Mouse (Mus musculus) T-helper 1 cell (primary cell): ENCODE results near the gene 1700122O11Rik.

Experiments used
- in situ Hi-C: fragments of 300-600 bp; cut with MboI, MseI; formaldehyde crosslinking; loops from one replicate; pipeline ENCODE4 v1.15.1; 2025; ENCODE audit warnings: high pct_unique_total_duplicates

The 1700122O11Rik gene

DNA sequence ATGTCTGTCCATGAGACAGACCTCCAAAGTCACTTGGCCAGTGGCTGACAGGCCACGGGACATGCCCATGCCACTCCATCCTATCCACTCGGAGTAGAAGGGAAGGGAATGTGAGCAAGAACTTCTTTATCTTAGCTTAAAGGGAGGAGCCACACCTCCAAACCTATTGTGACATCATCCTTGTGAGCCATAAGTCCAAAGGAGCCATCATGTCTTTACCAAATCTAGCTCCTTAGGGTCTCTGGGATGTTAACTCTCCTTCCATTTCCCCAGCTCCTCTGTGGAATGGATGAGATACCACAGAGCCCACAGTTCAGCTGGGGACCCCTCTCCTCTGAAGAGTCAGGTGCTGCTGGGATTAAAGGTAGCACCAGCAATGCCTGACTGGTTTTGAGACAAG, at the start of gene 1700122O11Rik:
Gene 1700122O11Rik (minus strand): TSS at position 101 of the 400 bp plus-strand sequence.
- in situ Hi-C loops, result no loop called here

DNA sequence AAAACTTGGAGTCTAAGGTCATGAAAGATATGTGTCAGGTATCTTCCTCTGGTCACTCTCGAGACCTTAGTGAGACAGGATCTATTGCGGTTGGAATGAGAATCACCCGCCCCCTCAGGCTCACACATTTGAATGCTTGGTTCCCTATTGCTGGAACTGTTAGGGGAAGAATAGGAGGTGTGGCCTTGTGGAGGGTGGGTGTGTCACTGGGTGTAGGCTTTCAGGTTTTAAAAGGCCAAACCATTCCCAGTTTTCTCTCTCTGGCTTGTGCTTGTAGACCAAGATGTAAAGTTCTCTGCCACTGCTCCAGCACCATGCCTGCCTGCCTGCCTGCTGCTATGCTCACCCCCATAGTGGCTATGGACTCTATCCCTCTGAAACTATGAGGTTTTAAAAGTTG, 42.5 kb upstream of the 1700122O11Rik start:
- in situ Hi-C loops, result no loop called here

DNA sequence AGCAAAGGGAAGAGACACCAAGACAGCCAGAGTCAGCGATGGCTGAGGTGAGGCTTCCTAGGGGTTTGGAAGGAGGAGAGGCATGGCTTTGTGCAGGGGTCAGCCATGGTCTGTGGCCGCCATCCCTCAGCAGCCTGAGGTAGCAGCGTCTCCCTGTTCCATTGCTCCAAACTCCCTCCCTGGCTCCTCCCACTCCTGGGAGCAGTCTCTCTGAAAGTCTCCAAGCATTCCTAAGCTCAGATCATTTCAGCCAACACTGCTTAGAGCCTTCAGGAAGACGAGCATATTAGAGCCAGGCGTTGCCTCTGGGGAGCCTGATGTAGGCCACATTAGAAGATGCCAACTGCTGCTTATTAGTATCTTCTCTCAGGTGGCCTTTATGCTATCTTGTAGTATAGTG, 29.6 kb upstream of the 1700122O11Rik start:
- in situ Hi-C loops, result no loop called here

DNA sequence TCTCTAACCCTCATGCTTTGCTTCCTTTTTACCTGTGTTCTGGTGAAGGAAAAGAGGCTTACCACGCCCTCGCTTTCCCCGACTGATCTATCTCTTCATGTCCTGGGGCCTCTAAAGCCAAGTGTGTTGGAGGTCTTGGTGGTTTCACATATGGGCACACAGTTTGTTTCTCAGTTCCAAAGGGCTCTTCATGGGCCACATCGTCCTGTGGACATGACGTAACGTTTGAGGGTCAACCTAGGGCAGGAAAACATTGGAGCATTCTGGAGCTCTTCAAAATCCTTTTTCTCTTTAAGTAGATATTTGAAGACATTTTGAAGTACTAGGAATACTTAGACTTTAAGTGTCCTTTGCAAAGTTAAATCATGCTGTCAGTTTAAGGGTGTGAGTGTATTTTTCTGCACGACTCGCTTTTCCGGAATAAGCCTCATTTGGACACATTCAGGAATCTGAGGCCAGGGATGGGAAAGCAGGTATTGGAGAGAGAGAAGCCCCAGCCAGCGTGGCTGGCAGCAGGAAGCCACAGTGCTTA, 29.1 kb upstream of the 1700122O11Rik start:
- in situ Hi-C loops, result no loop called here

DNA sequence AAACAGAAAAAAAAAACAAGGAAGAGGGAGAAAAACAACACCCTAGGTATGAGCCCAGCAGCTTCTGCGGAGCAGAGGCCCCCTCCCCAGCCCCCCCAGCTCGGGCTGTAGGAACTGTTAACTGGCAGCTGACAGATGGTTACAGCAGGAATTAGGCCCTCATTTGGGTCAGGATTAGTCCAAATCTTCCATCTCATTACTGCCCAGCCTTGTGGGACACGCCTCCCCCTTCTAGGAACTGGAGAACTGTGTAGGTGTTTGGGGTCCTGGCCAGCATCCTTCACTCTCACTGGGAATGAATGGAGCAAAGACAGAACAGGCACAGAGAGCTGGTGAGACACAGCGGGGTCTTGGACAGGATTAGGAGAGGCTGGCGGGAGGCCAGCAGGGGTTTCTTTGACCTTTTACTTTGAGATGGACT, 27.0 kb upstream of the 1700122O11Rik start:
- in situ Hi-C loops, result no loop called here

DNA sequence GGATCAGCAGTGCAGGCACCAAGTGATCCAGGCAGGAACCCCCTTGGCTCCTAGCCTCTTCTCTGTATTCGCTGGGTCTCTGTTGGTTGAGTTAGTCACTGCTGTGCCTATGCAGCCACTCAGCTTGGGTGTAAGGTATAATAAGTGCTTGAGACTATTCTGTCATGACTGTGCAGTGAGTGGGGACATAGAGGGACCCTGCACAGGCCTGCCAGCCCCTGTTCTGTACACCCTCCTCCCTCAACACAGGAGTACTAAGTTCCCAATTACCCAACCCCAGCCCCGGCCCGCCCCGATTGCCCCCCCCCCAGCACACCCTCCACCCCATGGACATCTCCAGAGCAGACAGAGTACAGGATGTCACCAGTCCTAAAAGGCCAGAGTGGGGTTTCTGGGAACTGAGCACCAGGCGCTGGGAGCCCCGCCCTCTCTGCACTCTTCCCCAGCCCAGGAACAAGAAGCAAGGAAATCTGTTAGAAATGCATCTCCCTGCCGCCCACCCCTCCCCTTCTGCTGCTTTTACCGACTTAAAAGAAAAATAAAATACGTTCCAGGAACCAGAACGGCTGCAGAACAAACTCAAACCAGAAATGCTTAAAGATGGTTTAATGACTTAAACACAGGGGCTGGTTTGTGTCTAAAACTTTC, 26.2 kb upstream of the 1700122O11Rik start:
- in situ Hi-C loops, result no loop called here

DNA sequence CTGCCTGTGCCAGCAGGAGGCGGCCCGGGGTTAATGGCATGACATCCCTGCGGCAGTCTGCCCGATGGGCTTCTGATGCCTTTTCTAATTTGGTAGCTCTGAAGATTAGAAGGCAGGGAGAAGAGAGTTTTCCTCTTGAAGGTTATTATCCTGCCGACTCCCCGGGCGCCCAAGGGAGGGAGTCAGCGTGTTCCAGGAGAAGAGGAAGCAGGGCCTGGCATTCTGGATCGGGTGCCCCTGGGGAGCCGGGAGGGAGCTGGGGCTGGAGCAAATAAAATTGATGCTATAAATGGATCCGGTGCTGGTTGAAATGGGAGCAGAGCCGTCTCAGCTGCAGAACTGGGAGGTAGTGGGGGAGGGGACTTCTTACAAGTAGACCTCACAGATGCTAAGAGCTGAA, 19.3 kb upstream of the 1700122O11Rik start:
- in situ Hi-C loops, result no loop called here

DNA sequence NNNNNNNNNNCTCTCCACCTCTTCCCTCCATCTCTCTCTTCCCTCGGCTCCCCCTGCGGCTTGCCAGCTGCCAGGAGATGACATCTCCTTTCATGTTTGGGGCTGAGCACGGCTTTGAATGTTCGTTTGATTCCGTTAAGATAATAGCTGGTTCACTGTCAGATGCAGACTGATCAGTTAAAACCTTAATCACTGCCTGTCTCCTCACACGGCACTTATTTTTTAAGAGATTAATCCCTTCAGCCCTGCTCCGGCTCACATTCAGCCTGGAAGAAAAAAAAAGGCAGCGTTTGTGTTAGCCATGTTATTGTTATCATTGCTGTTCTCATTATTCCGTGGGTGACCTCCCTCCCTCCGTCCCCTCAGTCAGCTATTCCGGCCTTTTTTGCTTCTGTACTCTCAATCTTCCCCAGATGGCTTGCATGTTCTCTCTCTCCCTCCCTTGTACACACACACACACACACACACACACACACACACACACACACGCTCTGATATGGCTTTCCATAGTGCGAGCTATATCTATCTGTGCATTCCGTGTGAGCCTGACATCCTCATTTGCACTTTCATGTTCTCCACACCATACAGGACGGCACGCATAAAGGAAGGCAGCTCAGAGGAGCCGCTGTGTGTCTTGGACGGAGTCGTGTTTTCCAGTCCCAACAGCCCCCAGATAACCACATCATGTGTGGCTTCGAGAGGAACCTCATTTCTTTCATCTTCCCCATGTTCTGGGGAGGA, 17.2 kb upstream of the 1700122O11Rik start:
- in situ Hi-C loops, result no loop called here

- in situ Hi-C loops, result no loop called here
Observed at GRCm38 (mm10) chr17:48053646-48054045, 15.6 kb upstream of the 1700122O11Rik start.

DNA sequence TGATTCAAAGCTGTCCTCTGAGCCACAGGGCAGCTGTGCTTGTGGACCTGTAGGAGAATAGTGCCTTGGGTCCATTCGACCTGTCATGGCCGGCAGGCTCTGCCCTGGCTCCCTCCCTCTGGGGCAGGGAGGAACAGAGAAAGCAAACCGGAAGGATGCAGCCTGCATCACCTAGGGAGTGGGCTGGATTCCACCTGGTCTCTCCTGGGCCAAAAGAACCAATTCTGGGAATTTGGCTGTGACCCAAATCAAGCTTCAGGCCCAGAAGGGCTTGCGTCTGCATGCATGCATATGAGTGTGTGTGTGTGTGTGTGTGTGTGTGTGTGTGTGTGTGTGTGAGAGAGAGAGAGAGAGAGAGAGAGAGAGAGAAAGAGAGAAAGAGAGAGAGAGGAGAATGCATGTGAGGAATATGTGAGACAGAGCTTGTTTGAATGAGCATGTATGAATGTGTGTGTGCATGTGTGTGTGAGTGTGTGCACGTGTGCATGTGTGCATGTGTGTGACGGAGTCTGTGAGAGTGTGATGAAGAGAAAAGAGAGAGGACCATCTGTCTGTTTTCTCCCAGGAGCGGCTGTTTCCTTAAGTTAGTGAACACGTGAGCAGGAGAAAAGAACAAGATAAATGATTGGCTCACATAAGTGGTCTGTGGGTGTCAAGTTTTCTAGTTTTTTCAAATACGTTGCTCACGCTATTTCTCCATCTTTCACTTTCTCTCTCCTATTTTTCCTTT, 14.4 kb upstream of the 1700122O11Rik start:
- in situ Hi-C loops, result no loop called here

DNA sequence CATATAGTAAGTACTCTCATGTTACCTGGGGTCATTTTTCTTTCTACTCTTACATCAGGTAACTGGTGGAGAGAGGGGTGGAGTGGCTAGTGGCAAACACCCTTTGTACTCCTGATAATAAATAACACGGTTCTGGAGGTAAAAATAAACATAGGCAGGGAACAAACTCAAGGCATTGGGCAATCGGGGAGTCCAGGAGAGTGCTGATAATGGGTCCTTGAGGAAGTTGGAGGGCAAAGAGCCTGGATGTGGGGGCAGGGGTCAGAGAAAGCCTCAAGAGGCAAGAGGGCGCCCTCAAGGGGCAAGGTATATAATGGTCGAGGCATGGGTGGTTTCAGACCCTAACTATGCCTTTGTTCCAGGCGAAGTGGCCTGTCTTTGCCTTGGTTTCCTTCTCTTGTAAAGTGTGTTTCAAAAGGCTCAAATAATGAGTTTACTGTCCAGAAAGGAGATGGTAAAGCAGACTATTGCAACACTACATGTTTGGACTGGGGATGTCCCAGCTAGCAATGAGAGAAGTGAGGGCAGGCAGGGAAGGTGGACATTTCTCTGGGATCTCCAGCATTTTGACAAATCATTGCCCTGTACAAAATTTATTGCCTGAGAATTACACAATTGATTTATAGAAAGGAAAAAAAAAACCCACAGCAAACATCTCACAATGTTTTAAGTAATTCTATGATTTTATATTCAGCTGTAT, 13.7 kb upstream of the 1700122O11Rik start:
- in situ Hi-C loops, result no loop called here

DNA sequence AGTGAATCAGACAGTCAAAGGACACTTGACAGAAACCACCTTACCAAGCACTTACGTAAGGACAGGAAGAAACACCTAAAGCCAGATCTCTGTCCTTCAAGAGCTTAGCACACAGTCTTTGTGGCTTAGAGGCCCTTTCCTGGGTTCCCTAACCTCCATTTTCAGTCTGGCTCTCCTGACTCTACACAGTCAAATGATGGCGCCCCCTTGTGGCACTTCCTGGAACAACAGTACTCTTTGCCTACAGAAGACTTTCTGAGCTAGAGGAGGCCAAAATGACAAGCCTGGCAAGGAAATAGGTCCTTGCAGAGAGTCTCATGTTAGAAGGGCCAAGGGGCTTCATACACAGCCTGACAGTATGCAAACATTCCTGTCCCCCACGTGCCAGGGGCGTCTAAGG, 7.5 kb upstream of the 1700122O11Rik start:
- in situ Hi-C loops, result loop anchor here (5.0 kb wide), 3 partner anchors 48 to 123 kb away; partner anchors contain the start of gene Foxp4

- in situ Hi-C loops, result no loop called here
Observed at GRCm38 (mm10) chr17:48043154-48043880, 5.2 kb upstream of the 1700122O11Rik start.

DNA sequence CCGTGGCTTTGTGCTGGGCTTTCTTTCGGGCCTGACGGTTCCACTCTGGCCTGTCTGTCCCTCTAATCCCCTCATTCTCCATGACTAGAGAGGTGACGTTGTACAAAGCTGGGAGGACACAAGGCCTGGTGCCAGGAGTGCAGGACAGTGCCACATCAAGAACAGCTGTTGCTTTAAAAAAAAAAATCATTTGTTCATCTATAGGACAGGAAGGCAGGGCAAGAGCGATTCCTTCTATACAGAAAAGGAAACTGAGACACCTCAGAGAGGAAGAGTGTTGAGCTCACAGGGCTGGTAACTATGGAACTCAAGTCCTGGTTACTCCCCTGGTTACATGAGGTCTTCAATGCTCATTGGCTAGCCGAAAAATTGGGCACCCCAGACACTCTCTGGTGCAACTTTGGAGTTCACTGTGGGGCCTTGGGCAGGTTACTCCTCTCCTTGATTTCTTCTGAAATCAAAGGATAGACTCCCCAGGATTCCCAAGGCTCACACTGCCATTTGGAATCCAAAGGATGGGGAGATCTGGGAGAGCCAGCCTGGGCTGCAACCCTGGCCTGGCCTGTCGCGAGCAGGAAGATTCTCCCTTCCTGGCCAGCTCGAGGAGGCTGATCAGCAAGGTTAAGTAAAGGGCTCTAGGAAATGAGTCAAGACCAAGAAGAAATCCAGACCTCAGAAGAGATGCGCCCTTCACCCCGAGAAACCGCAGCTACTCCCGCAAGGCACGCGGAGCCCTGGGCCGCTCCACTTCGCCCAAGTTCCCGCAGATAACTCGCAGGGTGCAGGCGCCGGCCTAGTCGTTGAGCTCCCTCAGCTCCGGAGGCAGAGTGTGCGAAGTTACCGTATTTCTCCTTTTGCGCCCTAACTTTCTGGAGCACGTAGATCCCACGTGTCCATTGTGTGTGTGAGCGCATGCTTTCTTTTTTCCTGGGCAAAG, 3.5 kb upstream of the 1700122O11Rik start:
- in situ Hi-C loops, result no loop called here

DNA sequence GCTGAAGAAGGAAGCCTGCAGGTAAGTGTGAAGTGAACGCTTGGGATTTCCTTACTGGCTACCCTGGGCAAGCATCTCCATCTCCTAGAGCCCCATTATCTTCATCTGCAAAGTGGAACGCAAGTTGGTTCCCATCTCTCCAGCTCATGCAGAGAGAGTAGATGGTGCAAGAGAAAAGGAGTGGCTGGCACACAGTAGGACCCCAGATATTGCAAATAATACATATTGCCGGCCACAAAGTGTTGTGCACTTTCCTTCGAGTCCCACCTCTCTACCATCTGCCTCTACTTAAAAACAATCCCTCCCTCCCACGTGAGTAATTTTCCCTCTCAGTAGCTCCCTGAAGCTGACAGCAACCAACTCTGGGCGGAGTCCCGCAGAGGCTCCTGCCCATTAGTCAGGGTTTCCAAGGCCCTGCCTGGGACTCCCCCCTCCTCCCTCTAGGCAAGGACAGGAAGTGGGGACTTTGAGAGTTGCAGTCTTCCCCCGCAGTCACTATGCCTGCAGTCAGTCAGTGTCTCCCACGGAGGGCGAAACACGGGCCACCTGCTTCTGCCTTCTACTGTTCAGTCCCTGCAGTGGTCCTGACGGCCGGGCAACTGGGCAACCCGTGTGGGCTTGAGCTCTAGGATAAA, 1.3 kb upstream of the 1700122O11Rik start:
- in situ Hi-C loops, result no loop called here

DNA sequence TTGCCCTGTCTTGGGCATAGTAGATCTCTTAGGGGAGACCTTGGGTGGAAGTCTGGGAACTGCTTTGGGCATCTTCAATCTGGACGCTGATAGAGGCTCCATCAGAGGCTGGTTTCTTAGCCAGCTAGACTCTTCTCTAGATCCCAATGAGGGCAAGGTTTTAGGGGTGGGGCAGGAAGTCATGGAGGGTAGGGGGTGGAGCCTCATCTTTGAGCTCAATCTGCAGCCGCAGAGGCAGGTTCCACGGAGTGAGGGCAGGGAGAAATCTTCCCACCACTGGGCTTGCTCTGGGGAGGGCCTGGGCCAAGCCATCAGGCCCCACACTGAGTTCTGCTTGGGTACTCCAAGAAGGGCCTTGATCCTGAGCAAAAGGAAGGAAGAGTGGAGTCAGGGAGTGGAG, 1.2 kb downstream of the 1700122O11Rik start:
- in situ Hi-C loops, result no loop called here

DNA sequence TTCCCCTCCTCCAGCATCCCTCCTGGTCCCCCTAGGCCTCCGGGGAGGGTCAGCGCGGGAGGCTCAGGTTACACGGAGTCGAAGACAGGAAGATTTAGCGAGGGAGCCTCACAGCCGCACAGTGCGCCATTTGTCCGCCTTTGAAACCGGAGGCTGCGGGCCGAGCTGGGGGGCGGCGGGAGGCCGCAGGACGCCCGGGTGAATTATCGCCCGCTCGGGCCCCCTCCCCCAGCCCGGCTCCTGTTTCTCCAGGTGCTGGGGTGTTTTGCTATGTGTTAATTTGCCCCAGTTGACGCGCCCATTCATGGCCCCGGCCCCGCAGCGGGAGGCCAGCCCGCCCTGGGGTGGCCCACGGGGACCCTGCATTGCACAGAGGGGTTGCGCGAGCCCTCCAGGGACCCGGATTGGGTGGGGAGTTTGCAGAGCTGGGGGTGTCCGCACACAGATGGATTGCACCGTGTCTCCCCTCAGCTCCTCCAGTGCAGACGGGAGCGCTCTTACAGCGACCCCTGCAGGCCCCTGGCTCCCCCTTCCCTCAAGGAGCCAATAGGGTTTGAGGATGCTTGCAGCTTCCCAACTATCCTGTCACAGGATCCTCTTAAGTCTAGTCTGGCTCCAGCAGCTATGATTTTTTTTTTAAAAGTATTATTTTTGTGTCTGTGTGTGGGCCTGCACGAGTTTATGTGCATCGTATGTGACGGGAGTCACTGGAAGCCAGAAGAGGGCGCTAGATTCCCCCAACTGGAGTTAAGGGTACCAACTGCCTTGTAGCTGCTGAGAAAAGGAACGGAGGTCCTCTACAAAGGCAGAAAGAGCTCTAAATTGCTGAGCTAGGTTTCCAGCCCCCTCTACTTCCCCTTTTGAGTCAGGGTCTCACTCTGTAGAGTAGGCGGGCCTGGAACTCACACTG, 6.3 kb downstream of the 1700122O11Rik start:
- in situ Hi-C loops, result no loop called here

GRCm38 (mm10) chr17:48029241-48029640, 8.9 kb downstream of the 1700122O11Rik start:
- in situ Hi-C loops, result no loop called here
